ENCODE assay signal across 8 mouse cellular contexts in genomic region chr13:56522081-56522820, GRCm38 (mm10). TPM values are rescaled to one million over a fixed set of nuclear protein-coding genes. Genes with fewer than 3 reads are reported as not detected.
DNase-seq lines count a peak whose midpoint lies in the region; ATAC-seq lines count a peak whose summit lies in the region.

TSS of gene Fbxl21 (plus strand) at chr13:56522472.

- H3K27me3 ChIP-seq in forebrain, embryonic 11.5 days (ENCODE audit: control insufficient read depth, insufficient read depth, low read length), result no peaks in the 10 kb centered on the region
- H3K27me3 ChIP-seq in heart, embryonic 15.5 days, result no peaks in the 10 kb centered on the region
- H3K27me3 ChIP-seq in liver, embryonic 12.5 days (replicated peaks), result no peaks in the 10 kb centered on the region
- no peaks in the 10 kb centered on the region for H3K27me3 ChIP-seq in splenic B cell, adult 2 months (ENCODE audit: control insufficient read depth, insufficient read depth, low read length, poor library complexity, severe bottlenecking)

- H3K36me3 ChIP-seq in forebrain, embryonic 11.5 days (ENCODE audit: control insufficient read depth, insufficient read depth, low read length), result no peaks in the 10 kb centered on the region
- no peaks in the 10 kb centered on the region for H3K36me3 ChIP-seq in heart, embryonic 15.5 days
- H3K36me3 ChIP-seq in liver, embryonic 12.5 days, result no peaks in the 10 kb centered on the region
- H3K36me3 ChIP-seq in splenic B cell, adult 2 months (ENCODE audit: control insufficient read depth, insufficient read depth, low read length, poor library complexity, severe bottlenecking), result no peaks in the 10 kb centered on the region

- under 1% methylated on average over 56 of the region's 56 CpGs for WGBS in forebrain, embryonic 11.5 days
- under 1% methylated on average over 56 of the region's 56 CpGs for WGBS in heart, embryonic 15.5 days
- 2% methylated on average over 53 of the region's 56 CpGs for WGBS in liver, embryonic 12.5 days (ENCODE audit: insufficient replicate concordance)

- no peaks in the 10 kb centered on the region for H3K4me1 ChIP-seq in forebrain, embryonic 11.5 days (replicated peaks; ENCODE audit: control insufficient read depth, insufficient read depth, low read length)
- peaks cover 5% of the 10 kb centered on the region for H3K4me1 ChIP-seq in heart, embryonic 15.5 days (replicated peaks)
- peaks cover 12% of the 10 kb centered on the region for H3K4me1 ChIP-seq in liver, embryonic 12.5 days

- ATAC-seq in forebrain, embryonic 11.5 days (replicated peaks; ENCODE audit: low FRiP score), result peak; percentile 98
- peak; percentile 98 for ATAC-seq in heart, embryonic 15.5 days (replicated peaks; ENCODE audit: insufficient number of reproducible peaks, insufficient read depth, low FRiP score, low read depth)
- peak; percentile 97 for ATAC-seq in liver, embryonic 12.5 days

- peak within 1 kb of the TSS; percentile 90 for H3K4me2 ChIP-seq in forebrain, embryonic 11.5 days (ENCODE audit: low read depth, low read length, severe bottlenecking)
- peak within 1 kb of the TSS; percentile 93 for H3K4me2 ChIP-seq in heart, embryonic 15.5 days
- peak within 1 kb of the TSS; percentile 93 for H3K4me2 ChIP-seq in liver, embryonic 12.5 days

- no peak within 1 kb of the TSS for H3K27ac ChIP-seq in forebrain, embryonic 11.5 days (ENCODE audit: low read depth, low read length)
- H3K27ac ChIP-seq in heart, embryonic 15.5 days, result 0 out of 2 replicates have a peak within 1 kb of the TSS, but pooled peaks have one; percentile 16
- no peak within 1 kb of the TSS for H3K27ac ChIP-seq in liver, embryonic 12.5 days

- H3K4me3 ChIP-seq in forebrain, embryonic 11.5 days (ENCODE audit: low read depth, low read length), result peak within 1 kb of the TSS; percentile 67
- H3K4me3 ChIP-seq in heart, embryonic 15.5 days, result peak within 1 kb of the TSS; percentile 70
- peak within 1 kb of the TSS; percentile 63 for H3K4me3 ChIP-seq in liver, embryonic 12.5 days

- H3K9me3 ChIP-seq in forebrain, embryonic 11.5 days (ENCODE audit: control insufficient read depth, low read length), result no peaks in the 10 kb centered on the region
- no peaks in the 10 kb centered on the region for H3K9me3 ChIP-seq in heart, embryonic 15.5 days (replicated peaks)
- H3K9me3 ChIP-seq in liver, embryonic 12.5 days (replicated peaks), result no peaks in the 10 kb centered on the region

- peak; percentile 89 to 95 for DNase-seq in CD8-positive naive resting alpha-beta T cell, adult 2 months (ENCODE audit: low read depth in 2 of 2, low spot score in 2 of 2)
- peak; percentile 74 for DNase-seq in c-Kit-positive CD71-positive TER-119-positive erythroid progenitor cells, embryonic 14.5 days (ENCODE audit: low spot score)
- peak; percentile 97 for DNase-seq in forebrain, embryonic 11.5 days (ENCODE audit: low spot score)
- peak; percentile 95 for DNase-seq in kidney, postnatal 14 days
- DNase-seq in naive thymus-derived CD4-positive, alpha-beta T cell, adult 2 months (ENCODE audit: low read depth), result peak; percentile 92
- DNase-seq in splenic B cell, adult 2 months (ENCODE audit: low read depth, low spot score), result peak; percentile 92

- peak within 1 kb of the TSS; percentile 67 for H3K9ac ChIP-seq in forebrain, embryonic 11.5 days (ENCODE audit: low read length)
- peak within 1 kb of the TSS; percentile 66 for H3K9ac ChIP-seq in heart, embryonic 15.5 days
- peak within 1 kb of the TSS; percentile 63 for H3K9ac ChIP-seq in liver, embryonic 12.5 days

RNA-seq across cellular contexts. Expression of gene Fbxl21, which starts in this region (rescaled TPM):
- polyA plus RNA-seq in forebrain, embryonic 11.5 days (2014; fragmentation: Nextera tagmentation; extraction: Ambion mirVana), result 1.7 and 2.2 TPM in 2 replicates
- 0.92 and 0.99 TPM in 2 replicates for polyA plus RNA-seq in heart, embryonic 15.5 days (2015; fragmentation: Nextera tagmentation; extraction: Ambion mirVana)
- polyA plus RNA-seq in liver, embryonic 12.5 days (2016; fragmentation: Nextera tagmentation; extraction: Ambion mirVana), result 0.72 and 0.81 TPM in 2 replicates

Comparison
In these comparisons a context has a peak if more than half of its experiments do, and no peak if none do; other contexts are left out.
1. Peak in ATAC-seq, H3K4me3 ChIP-seq, H3K27ac ChIP-seq, H3K9ac ChIP-seq and H3K4me2 ChIP-seq in heart, embryonic 15.5 days; RNA of the gene not detected or under 1 TPM.
2. Peak in ATAC-seq, H3K4me3 ChIP-seq, H3K9ac ChIP-seq and H3K4me2 ChIP-seq in liver, embryonic 12.5 days; RNA of the gene not detected or under 1 TPM.